Mouse (Mus musculus) intestine, postnatal 0 days (tissue): ENCODE measurements at regions not wholly inside any gene's neighbourhood (a gene's known extent, or its start where the extent isn't known, plus 50 kb on each side); places are given as distances from the start of the nearest gene placed in this dataset.

ENCODE experiments used
- ATAC-seq: fragments of 200-750 bp; cut with Nextera tagmentation; 2 replicates; pipeline ENCODE4 v1.8.0; 2017; ENCODE audit warnings: mild to moderate bottlenecking, moderate TSS enrichment, moderate library complexity
- H3K27ac ChIP-seq: fragments of 300-500 bp; sonication (generic); 2 replicates; pipeline ENCODE4 v1.5.1; 2014; ENCODE audit warnings: mild to moderate bottlenecking, low read depth, low read length, moderate library complexity
- H3K27me3 ChIP-seq: fragments of 300-500 bp; sonication (generic); replicated peaks from 2 replicates; pipeline ENCODE4 v1.6.1; 2014; ENCODE audit warnings: low read length, mixed read lengths; ENCODE audit not compliant: control insufficient read depth, insufficient read depth
- H3K36me3 ChIP-seq: fragments of 300-500 bp; sonication (generic); 2 replicates; pipeline ENCODE4 v1.6.1; 2014; ENCODE audit warnings: mild to moderate bottlenecking, moderate library complexity; ENCODE audit not compliant: control insufficient read depth, insufficient read depth
- H3K4me1 ChIP-seq: fragments of 300-500 bp; sonication (generic); replicated peaks from 2 replicates; pipeline ENCODE4 v1.6.1; 2014; ENCODE audit warnings: antibody characterized with exemption, low read length, mixed read lengths; ENCODE audit not compliant: control insufficient read depth, insufficient read depth
- H3K4me2 ChIP-seq: fragments of 300-500 bp; sonication (generic); replicated peaks from 2 replicates; pipeline ENCODE4 v1.6.1; 2014; ENCODE audit warnings: low read depth, mild to moderate bottlenecking, moderate library complexity
- H3K4me3 ChIP-seq: fragments of 300-500 bp; sonication (generic); 2 replicates; pipeline ENCODE4 v1.5.1; 2014; ENCODE audit warnings: low read depth, low read length
- H3K9ac ChIP-seq: fragments of 300-500 bp; sonication (generic); 2 replicates; pipeline ENCODE4 v1.6.1; 2014; ENCODE audit warnings: mild to moderate bottlenecking, low read depth, low read length
- H3K9me3 ChIP-seq: fragments of 300-500 bp; sonication (generic); 2 replicates; pipeline ENCODE4 v1.6.1; 2016; ENCODE audit warnings: mixed run types; ENCODE audit not compliant: control insufficient read depth
- CTCF ChIP-seq: sonication (generic); IDR thresholded peaks from 2 replicates; pipeline ENCODE4 v1.5.1; 2016; ENCODE audit warnings: low read depth, mild to moderate bottlenecking, control low read depth, antibody characterized with exemption, moderate library complexity
- WGBS: fragments of 180-500 bp; shearing (Covaris S2); extraction: QIAGEN DNeasy Blood & Tissue Kit; methylation state at CpG from one replicate; pipeline ENCODE4 v1.1.7; 2014; 5-methylcytosine and 5-hydroxymethylcytosine counted together

GRCm38 (mm10) chr15:25518025-25518928 lies 104.0 kb upstream of the Myo10 start:
- ATAC-seq: no peak
- 79% methylated on average over 15 of the region's 15 CpGs for WGBS

GRCm38 (mm10) chr15:25524189-25524588 lies 98.1 kb upstream of the Myo10 start:
- TF ChIP-seq CTCF: no peak
- Histone ChIP-seq H3K27me3 (no peaks in the 10 kb centered on the region), H3K4me1 (no peaks in the 10 kb centered on the region), H3K9ac (no peak overlapping the region), H3K4me2 (no peak overlapping the region), H3K4me3 (no peak overlapping the region), H3K36me3 (no peaks in the 10 kb centered on the region), H3K9me3 (no peaks in the 10 kb centered on the region), H3K27ac (no peak overlapping the region)
- no peak for ATAC-seq
- 75% methylated on average over 4 of the region's 4 CpGs for WGBS

More at GRCm38 (mm10) chr15:25518025-25518928, 104.0 kb upstream of the Myo10 start:
- TF ChIP-seq CTCF: no peak
- H3K4me2 ChIP-seq: no peak overlapping the region
- H3K9me3 ChIP-seq: no peaks in the 10 kb centered on the region
- H3K27ac ChIP-seq: no peak overlapping the region
- no peaks in the 10 kb centered on the region for H3K4me1 ChIP-seq
- H3K4me3 ChIP-seq: no peak overlapping the region
- no peak overlapping the region for H3K9ac ChIP-seq
- H3K36me3 ChIP-seq: no peaks in the 10 kb centered on the region
- H3K27me3 ChIP-seq: no peaks in the 10 kb centered on the region

- H3K27me3 ChIP-seq: no peaks in the 10 kb centered on the region
- no peak overlapping the region for H3K4me3 ChIP-seq
- H3K36me3 ChIP-seq: no peaks in the 10 kb centered on the region
- H3K9ac ChIP-seq: no peak overlapping the region
- 70% methylated on average over 7 of the region's 7 CpGs for WGBS
- no peak overlapping the region for H3K27ac ChIP-seq
- no peaks in the 10 kb centered on the region for H3K4me1 ChIP-seq
- no peak overlapping the region for H3K4me2 ChIP-seq
- no peak for ATAC-seq
- H3K9me3 ChIP-seq: no peaks in the 10 kb centered on the region
- no peak for TF ChIP-seq CTCF
Observed at GRCm38 (mm10) chr15:25525337-25525736, 97.0 kb upstream of the Myo10 start.

- ATAC-seq: no peak
- Histone ChIP-seq H3K27ac (no peak overlapping the region), H3K4me1 (no peaks in the 10 kb centered on the region), H3K27me3 (no peaks in the 10 kb centered on the region), H3K9me3 (no peaks in the 10 kb centered on the region), H3K4me3 (no peak overlapping the region), H3K9ac (no peak overlapping the region), H3K4me2 (no peak overlapping the region), H3K36me3 (no peaks in the 10 kb centered on the region)
- no peak for TF ChIP-seq CTCF
- WGBS: 71% methylated on average over 22 of the region's 22 CpGs
Observed at GRCm38 (mm10) chr15:25536451-25537334, 85.6 kb upstream of the Myo10 start.

- WGBS: 61% methylated on average over 20 of the region's 20 CpGs
- no peak for TF ChIP-seq CTCF
- H3K4me3 ChIP-seq: no peak overlapping the region
- no peak overlapping the region for H3K9ac ChIP-seq
- ATAC-seq: no peak
- no peaks in the 10 kb centered on the region for H3K4me1 ChIP-seq
- H3K9me3 ChIP-seq: no peaks in the 10 kb centered on the region
- no peak overlapping the region for H3K4me2 ChIP-seq
- H3K27ac ChIP-seq: no peak overlapping the region
- H3K36me3 ChIP-seq: no peaks in the 10 kb centered on the region
- H3K27me3 ChIP-seq: no peaks in the 10 kb centered on the region
Observed at GRCm38 (mm10) chr15:25539344-25540176, 82.8 kb upstream of the Myo10 start.
